Mouse (Mus musculus): ENCODE results near the gene Notch2. TPM values are rescaled to one million over a fixed set of nuclear protein-coding genes. Genes with fewer than 3 reads are reported as not detected.
A peak's percentile ranks its signal among the peaks of the same experiment; 100 is the strongest.

Notch2 gene
- polyA plus RNA-seq, 1 experiment = 6.6 TPM

DNA sequence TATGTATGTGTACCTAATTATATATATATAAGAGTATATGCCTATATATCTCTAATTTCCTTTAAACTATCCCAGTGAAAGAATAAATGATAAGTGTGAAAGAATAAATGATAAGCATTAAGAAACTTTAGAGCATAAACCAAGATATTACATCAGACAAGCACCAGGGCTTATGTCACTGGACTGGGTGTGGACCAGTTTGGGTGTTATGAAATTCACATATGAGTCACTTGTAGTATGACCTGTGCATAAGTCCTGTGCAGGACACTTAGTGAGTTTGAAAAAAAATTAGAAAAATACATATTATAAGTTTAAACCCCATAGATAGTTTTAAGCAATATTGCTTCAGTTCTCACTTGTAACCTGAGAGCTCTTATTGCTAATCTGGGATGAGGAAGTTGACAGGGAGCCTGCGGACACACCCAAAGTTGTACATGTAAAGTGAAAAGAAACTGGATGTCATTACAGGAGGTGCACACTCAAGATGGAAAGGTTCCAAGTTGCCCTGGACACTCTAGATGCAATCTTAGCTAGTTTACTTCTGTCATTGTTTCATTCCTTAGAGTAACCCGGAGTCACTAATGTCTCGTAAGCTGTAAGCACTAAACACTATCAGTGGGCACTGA, 19.3 kb upstream of the Notch2 start:
- TF ChIP-seq CTCF (IDR thresholded peaks at IDR 0.05; ENCODE audit: extremely low read depth, insufficient read length, insufficient replicate concordance, low read depth, low read length) = no peak
- TF ChIP-seq POLR2A (IDR thresholded peaks at IDR 0.05; ENCODE audit: low read depth, low read length) = no peak
- WGBS = 54% methylated on average over 3 of the region's 3 CpGs
- Histone ChIP-seq H3K27me3 (ENCODE audit: control insufficient read depth, insufficient read depth, low read length) (no peaks in the 10 kb centered on the region), H3K4me3 (ENCODE audit: low read depth, low read length) (no peak overlapping the region), H3K27ac (ENCODE audit: insufficient read depth, low read depth, low read length) (peak overlapping the region; percentile 20), H3K4me1 (ENCODE audit: control insufficient read depth, insufficient read depth, insufficient read length, low read length) (peaks cover 2% of the 10 kb centered on the region), H3K36me3 (ENCODE audit: control insufficient read depth, insufficient read depth, low read length) (no peaks in the 10 kb centered on the region)

DNA sequence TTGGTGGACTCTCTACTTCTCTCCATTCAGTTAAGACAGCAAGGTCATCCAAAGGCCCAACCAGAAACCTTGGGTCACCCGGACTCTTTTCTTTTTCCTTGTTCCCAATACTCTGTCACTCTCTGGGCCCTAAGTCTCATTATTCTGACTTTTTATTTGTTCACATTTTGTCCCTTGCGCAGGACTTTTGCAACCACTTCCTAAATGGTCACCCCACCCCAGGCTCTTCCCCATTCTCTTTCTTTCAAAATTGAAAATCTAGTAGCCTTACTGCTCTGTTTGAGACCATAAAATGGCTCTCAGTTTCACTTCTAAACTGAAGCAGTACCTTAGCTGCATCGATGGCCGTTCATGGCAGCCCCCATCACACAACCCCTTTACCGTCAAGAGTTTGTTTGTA, 18.5 kb upstream of the Notch2 start:
- 87% methylated on average over 5 of the region's 5 CpGs for WGBS

DNA sequence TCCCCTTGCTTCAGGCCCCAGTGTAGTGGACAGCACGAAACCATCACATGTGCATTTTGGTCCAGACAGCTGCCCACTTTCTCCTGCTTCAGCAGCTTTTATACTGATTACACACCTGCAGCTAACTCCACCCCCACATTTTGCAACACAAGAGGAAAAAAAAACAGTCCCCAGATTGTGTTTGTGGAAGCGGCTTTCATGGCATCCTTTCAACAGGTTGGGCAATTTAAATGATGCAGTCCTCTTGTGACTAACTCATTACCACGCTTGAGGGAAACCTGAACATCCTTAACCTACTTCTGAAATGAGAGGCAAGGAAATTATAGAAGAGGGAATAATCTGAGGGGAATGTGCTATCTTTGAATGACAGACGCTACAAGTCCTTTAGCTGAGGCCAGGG, 15.0 kb upstream of the Notch2 start:
- H3K27me3 ChIP-seq (ENCODE audit: control insufficient read depth, insufficient read depth, low read length) = no peaks in the 10 kb centered on the region
- H3K27ac ChIP-seq (ENCODE audit: insufficient read depth, low read depth, low read length) = no peak overlapping the region
- peaks cover 2% of the 10 kb centered on the region for H3K4me1 ChIP-seq (ENCODE audit: control insufficient read depth, insufficient read depth, insufficient read length, low read length)
- H3K36me3 ChIP-seq (ENCODE audit: control insufficient read depth, insufficient read depth, low read length) = no peaks in the 10 kb centered on the region
- TF ChIP-seq POLR2A (IDR thresholded peaks at IDR 0.05; ENCODE audit: low read depth, low read length) = no peak
- TF ChIP-seq CTCF (IDR thresholded peaks at IDR 0.05; ENCODE audit: extremely low read depth, insufficient read length, insufficient replicate concordance, low read depth, low read length) = no peak
- H3K4me3 ChIP-seq (ENCODE audit: low read depth, low read length) = no peak overlapping the region
- WGBS = 51% methylated on average over 4 of the region's 4 CpGs

More for the DNA sequence above, 18.5 kb upstream of the Notch2 start:
- Histone ChIP-seq H3K4me1 (ENCODE audit: control insufficient read depth, insufficient read depth, insufficient read length, low read length) (peaks cover 2% of the 10 kb centered on the region), H3K4me3 (ENCODE audit: low read depth, low read length) (no peak overlapping the region), H3K27me3 (ENCODE audit: control insufficient read depth, insufficient read depth, low read length) (no peaks in the 10 kb centered on the region), H3K27ac (ENCODE audit: insufficient read depth, low read depth, low read length) (peak overlapping the region; percentile 20), H3K36me3 (ENCODE audit: control insufficient read depth, insufficient read depth, low read length) (no peaks in the 10 kb centered on the region)
- TF ChIP-seq CTCF (IDR thresholded peaks at IDR 0.05; ENCODE audit: extremely low read depth, insufficient read length, insufficient replicate concordance, low read depth, low read length) (no peak), POLR2A (IDR thresholded peaks at IDR 0.05; ENCODE audit: low read depth, low read length) (no peak)

DNA sequence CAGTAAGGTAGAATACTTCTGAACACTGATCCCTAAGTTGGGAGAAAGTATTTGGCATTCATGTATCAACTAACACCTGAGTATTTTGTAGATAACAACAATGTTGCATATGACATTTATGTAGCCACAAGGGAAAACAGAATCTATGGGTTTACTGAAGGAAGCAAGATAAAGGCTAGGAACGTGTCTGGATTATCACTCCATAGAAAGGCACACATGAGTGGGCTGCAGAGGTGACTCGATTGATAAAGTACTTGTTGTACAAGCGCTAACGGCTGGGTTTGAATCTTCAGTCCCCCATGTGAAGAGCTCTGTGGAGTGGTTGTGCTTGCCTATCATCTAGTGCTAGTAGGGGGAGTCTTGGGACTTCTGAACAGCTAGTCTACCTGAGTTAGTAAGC, 9.8 kb upstream of the Notch2 start:
- Histone ChIP-seq H3K27me3 (ENCODE audit: control insufficient read depth, insufficient read depth, low read length) (no peaks in the 10 kb centered on the region), H3K36me3 (ENCODE audit: control insufficient read depth, insufficient read depth, low read length) (no peaks in the 10 kb centered on the region), H3K27ac (ENCODE audit: insufficient read depth, low read depth, low read length) (no peak overlapping the region), H3K4me3 (ENCODE audit: low read depth, low read length) (no peak overlapping the region), H3K4me1 (ENCODE audit: control insufficient read depth, insufficient read depth, insufficient read length, low read length) (no peaks in the 10 kb centered on the region)
- 84% methylated on average over 4 of the region's 4 CpGs for WGBS
- TF ChIP-seq POLR2A (IDR thresholded peaks at IDR 0.05; ENCODE audit: low read depth, low read length) (no peak), CTCF (IDR thresholded peaks at IDR 0.05; ENCODE audit: extremely low read depth, insufficient read length, insufficient replicate concordance, low read depth, low read length) (no peak)

DNA sequence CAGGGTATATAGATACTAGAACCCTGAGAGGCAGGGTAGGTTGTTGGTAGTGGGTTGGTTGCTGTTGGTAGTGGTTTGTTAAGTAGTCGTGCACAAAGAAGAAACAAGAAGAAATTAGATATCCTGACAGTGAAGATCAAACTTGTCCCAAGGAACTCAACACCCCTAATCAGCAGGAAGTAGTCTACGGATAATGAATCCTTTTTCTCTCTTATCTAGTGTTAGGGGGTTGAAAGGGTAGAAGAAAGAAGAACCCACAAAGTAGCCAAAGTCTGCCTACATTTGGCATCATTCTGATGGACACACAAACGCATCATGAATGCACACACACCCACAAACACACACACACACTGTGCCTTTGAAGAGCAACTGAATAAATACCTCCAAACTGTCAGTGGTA, 9.1 kb upstream of the Notch2 start:
- no peak overlapping the region for H3K4me3 ChIP-seq (ENCODE audit: low read depth, low read length)
- H3K27me3 ChIP-seq (ENCODE audit: control insufficient read depth, insufficient read depth, low read length) = no peaks in the 10 kb centered on the region
- H3K36me3 ChIP-seq (ENCODE audit: control insufficient read depth, insufficient read depth, low read length) = no peaks in the 10 kb centered on the region
- 58% methylated on average over 3 of the region's 3 CpGs for WGBS
- TF ChIP-seq POLR2A (IDR thresholded peaks at IDR 0.05; ENCODE audit: low read depth, low read length) = no peak
- no peak for TF ChIP-seq CTCF (IDR thresholded peaks at IDR 0.05; ENCODE audit: extremely low read depth, insufficient read length, insufficient replicate concordance, low read depth, low read length)
- no peaks in the 10 kb centered on the region for H3K4me1 ChIP-seq (ENCODE audit: control insufficient read depth, insufficient read depth, insufficient read length, low read length)
- H3K27ac ChIP-seq (ENCODE audit: insufficient read depth, low read depth, low read length) = no peak overlapping the region

DNA sequence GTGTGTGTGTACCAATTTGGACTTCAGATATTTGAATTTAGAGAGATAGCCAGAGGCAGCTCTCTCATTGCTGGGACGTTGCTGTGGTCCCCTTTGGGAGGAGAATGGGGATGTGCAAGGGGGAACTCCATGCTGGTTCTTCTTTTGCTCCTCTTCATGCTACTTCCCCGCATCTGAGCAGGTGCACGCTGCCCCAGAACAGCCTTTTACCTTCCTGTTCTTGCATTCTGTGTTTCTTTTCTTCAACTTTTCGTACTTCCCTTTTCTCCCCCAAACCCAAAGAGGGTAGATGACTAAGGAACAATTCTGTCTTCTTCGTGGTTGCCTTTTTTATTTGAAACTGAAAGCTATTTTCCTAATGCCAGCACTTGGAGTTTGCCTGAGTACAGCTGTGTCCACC, 8.0 kb upstream of the Notch2 start:
- H3K36me3 ChIP-seq (ENCODE audit: control insufficient read depth, insufficient read depth, low read length) = no peaks in the 10 kb centered on the region
- WGBS = 66% methylated on average over 5 of the region's 5 CpGs
- no peak for TF ChIP-seq POLR2A (IDR thresholded peaks at IDR 0.05; ENCODE audit: low read depth, low read length)
- TF ChIP-seq CTCF (IDR thresholded peaks at IDR 0.05; ENCODE audit: extremely low read depth, insufficient read length, insufficient replicate concordance, low read depth, low read length) = no peak
- no peaks in the 10 kb centered on the region for H3K4me1 ChIP-seq (ENCODE audit: control insufficient read depth, insufficient read depth, insufficient read length, low read length)
- H3K4me3 ChIP-seq (ENCODE audit: low read depth, low read length) = no peak overlapping the region
- H3K27ac ChIP-seq (ENCODE audit: insufficient read depth, low read depth, low read length) = no peak overlapping the region
- H3K27me3 ChIP-seq (ENCODE audit: control insufficient read depth, insufficient read depth, low read length) = no peaks in the 10 kb centered on the region

DNA sequence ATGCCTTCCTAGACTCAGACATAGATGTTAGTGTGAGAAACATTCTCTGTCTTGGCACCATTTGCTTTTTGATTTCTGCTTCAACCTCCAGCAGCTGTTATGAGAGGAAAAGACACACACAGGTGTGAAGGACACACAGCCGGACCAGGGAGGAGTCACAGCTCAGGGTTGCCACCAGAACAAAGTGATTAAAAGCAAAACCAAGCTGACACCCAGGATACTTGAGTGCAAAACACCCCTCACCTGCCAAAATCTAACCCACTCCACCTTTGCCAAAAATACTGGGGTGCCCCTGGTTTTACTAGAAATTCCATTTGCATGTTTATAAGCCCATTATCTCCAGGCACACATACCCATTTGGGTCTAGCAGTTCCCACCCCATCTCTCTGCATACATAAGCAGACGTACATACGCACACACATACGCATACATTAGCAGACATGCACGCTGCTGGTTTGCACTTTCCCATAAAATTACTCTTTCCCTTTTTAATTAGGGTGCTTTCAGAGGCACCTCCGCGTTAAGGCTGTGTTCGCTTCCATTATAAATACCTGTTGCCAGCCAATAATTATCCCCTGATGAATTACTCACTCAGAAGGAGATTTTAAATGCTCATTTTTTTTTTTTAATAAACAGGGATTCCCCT, 7.2 kb upstream of the Notch2 start:
- Histone ChIP-seq H3K4me1 (ENCODE audit: control insufficient read depth, insufficient read depth, insufficient read length, low read length) (no peaks in the 10 kb centered on the region), H3K36me3 (ENCODE audit: control insufficient read depth, insufficient read depth, low read length) (no peaks in the 10 kb centered on the region), H3K4me3 (ENCODE audit: low read depth, low read length) (no peak overlapping the region), H3K27ac (ENCODE audit: insufficient read depth, low read depth, low read length) (no peak overlapping the region), H3K27me3 (ENCODE audit: control insufficient read depth, insufficient read depth, low read length) (no peaks in the 10 kb centered on the region)
- TF ChIP-seq CTCF (IDR thresholded peaks at IDR 0.05; ENCODE audit: extremely low read depth, insufficient read length, insufficient replicate concordance, low read depth, low read length) = no peak
- no peak for TF ChIP-seq POLR2A (IDR thresholded peaks at IDR 0.05; ENCODE audit: low read depth, low read length)
- 89% methylated on average over 8 of the region's 8 CpGs for WGBS
